8 mouse cellular contexts compared by ENCODE assay signal in the genomic region with DNA sequence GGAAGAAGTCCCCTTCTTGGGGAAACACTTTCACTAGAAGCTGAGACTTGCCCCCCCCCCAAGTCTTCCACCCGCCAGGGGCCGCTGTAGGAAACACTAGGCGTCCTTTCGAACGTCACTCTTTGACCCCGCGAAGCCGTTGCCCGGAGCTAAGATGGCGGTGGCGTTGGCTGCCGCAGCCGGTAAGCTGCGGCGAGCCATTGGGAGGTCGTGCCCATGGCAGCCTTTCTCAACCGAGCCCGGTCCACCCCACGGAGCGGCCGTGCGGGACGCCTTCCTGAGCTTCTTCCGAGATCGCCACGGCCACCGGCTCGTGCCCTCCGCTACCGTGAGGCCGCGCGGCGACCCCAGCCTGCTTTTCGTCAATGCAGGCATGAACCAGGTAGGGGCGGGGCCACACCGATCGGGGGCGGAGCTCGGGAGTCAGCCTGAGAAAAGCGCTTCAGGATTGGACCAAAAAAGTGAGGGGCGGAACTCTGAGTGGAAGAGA. TPM values are rescaled to one million over a fixed set of nuclear protein-coding genes. Genes with fewer than 3 reads are reported as not detected.
A peak's percentile ranks its signal among the peaks of the same experiment; 100 is the strongest.
DNase-seq lines count a peak whose midpoint lies in the region; ATAC-seq and TF ChIP-seq lines count a peak whose summit lies in the region.

Gene Aars2, plus strand, starts transcription at position 142 of the 490 bp plus-strand sequence.

- no peaks in the 10 kb centered on the region for H3K27me3 ChIP-seq in CH12.LX (replicated peaks)
- H3K27me3 ChIP-seq in forebrain, embryonic 11.5 days (ENCODE audit: control insufficient read depth, insufficient read depth, low read length), result no peaks in the 10 kb centered on the region
- no peaks in the 10 kb centered on the region for H3K27me3 ChIP-seq in heart, postnatal 0 days (ENCODE audit: control insufficient read depth, insufficient read depth, low read length)
- H3K27me3 ChIP-seq in liver, embryonic 16.5 days (ENCODE audit: control insufficient read depth, insufficient read depth, low read depth, low read length), result no peaks in the 10 kb centered on the region
- no peaks in the 10 kb centered on the region for H3K27me3 ChIP-seq in neural tube, embryonic 13.5 days
- no peaks in the 10 kb centered on the region for H3K27me3 ChIP-seq in testis, adult 2 months (ENCODE audit: control insufficient read depth, insufficient read depth, low read length)

- DNase-seq in CH12.LX (ENCODE audit: extremely low read depth), result peak; percentile 93
- peak; percentile 93 for DNase-seq in c-Kit-positive CD71-positive TER-119-negative erythroid progenitor cells, embryonic 14.5 days (ENCODE audit: low read depth)
- DNase-seq in forebrain, embryonic 11.5 days (ENCODE audit: low spot score), result peak; percentile 97
- peak; percentile 87 for DNase-seq in heart, postnatal 0 days (ENCODE audit: low spot score)
- DNase-seq in kidney, postnatal 4 days, result peak; percentile 98 to 99

- TF ChIP-seq CTCF in CH12.LX (conservative IDR thresholded peaks at IDR 0.05 in 1 of 2, IDR thresholded peaks at IDR 0.05 in 1 of 2; ENCODE audit: low read depth in 2 of 2, low read length in 2 of 2), result peak in 1 of 2 experiments; percentile 86; a peak in 2 of 4 replicates
- peak; percentile 81 for TF ChIP-seq CTCF in heart, postnatal 0 days (IDR thresholded peaks at IDR 0.05; ENCODE audit: low read depth)
- TF ChIP-seq CTCF in testis, adult 2 months (IDR thresholded peaks at IDR 0.05; ENCODE audit: control insufficient read depth, insufficient read depth, insufficient replicate concordance, low read depth, low read length), result peak; percentile 76

- in situ Hi-C loops in CH12.LX (cut with MboI; ENCODE audit: low pct_ligation_motif_present, low pct_unique_long_range_greater_than_20kb, low sequenced_read_pairs), result no loop called here

- peak within 1 kb of the TSS; percentile 57 to 79 (median 73) for H3K4me3 ChIP-seq in CH12.LX (replicated peaks in 1 of 3; ENCODE audit: low read depth in 2 of 3, low read length in 2 of 3, poor library complexity in 1 of 3)
- peak within 1 kb of the TSS; percentile 76 for H3K4me3 ChIP-seq in forebrain, embryonic 11.5 days (ENCODE audit: low read depth, low read length)
- peak within 1 kb of the TSS; percentile 95 for H3K4me3 ChIP-seq in heart, postnatal 0 days (ENCODE audit: low read depth, low read length)
- peak within 1 kb of the TSS; percentile 71 for H3K4me3 ChIP-seq in liver, embryonic 16.5 days (ENCODE audit: low read depth, low read length)
- peak within 1 kb of the TSS; percentile 67 for H3K4me3 ChIP-seq in neural tube, embryonic 13.5 days
- peak within 1 kb of the TSS; percentile 98 for H3K4me3 ChIP-seq in testis, adult 2 months (ENCODE audit: control insufficient read depth, low read depth, low read length)

- TF ChIP-seq EP300 in CH12.LX (IDR thresholded peaks at IDR 0.05; ENCODE audit: low read length), result no peak
- peak; percentile 47; the same call in 1 of the 2 replicates for TF ChIP-seq EP300 in heart, postnatal 0 days (IDR thresholded peaks at IDR 0.05; ENCODE audit: low read depth)

- H3K79me2 ChIP-seq in CH12.LX (replicated peaks; ENCODE audit: control insufficient read depth, extremely low read depth, insufficient read depth, poor library complexity, severe bottlenecking), result no peaks in the 10 kb centered on the region

- peak; percentile 92 for TF ChIP-seq POLR2A in CH12.LX (IDR thresholded peaks at IDR 0.05; ENCODE audit: low read depth, low read length)
- peak; percentile 83 for TF ChIP-seq POLR2A in testis, adult 2 months (IDR thresholded peaks at IDR 0.05; ENCODE audit: control insufficient read depth, low read depth, low read length)

- ATAC-seq in forebrain, embryonic 11.5 days (replicated peaks; ENCODE audit: low FRiP score), result peak; percentile 96
- peak; percentile 90 for ATAC-seq in heart, postnatal 0 days (ENCODE audit: insufficient read depth, low read depth)
- ATAC-seq in liver, embryonic 16.5 days (ENCODE audit: low read depth), result peak; percentile 90
- peak; percentile 92 for ATAC-seq in neural tube, embryonic 13.5 days (ENCODE audit: low read depth)

- TF ChIP-seq RAD21 in CH12.LX (IDR thresholded peaks at IDR 0.05; ENCODE audit: low read depth, low read length), result no peak

- no peaks in the 10 kb centered on the region for H3K9me3 ChIP-seq in CH12.LX (replicated peaks; ENCODE audit: low read length)
- H3K9me3 ChIP-seq in forebrain, embryonic 11.5 days (ENCODE audit: control insufficient read depth, low read length), result no peaks in the 10 kb centered on the region
- no peaks in the 10 kb centered on the region for H3K9me3 ChIP-seq in heart, postnatal 0 days (replicated peaks; ENCODE audit: control insufficient read depth, low read length)
- H3K9me3 ChIP-seq in liver, embryonic 16.5 days (replicated peaks; ENCODE audit: control insufficient read depth, low read length), result no peaks in the 10 kb centered on the region
- no peaks in the 10 kb centered on the region for H3K9me3 ChIP-seq in neural tube, embryonic 13.5 days

- peak within 1 kb of the TSS; percentile 44; the same call in 1 of the 2 replicates for H3K9ac ChIP-seq in CH12.LX (ENCODE audit: insufficient read depth, low read depth)
- H3K9ac ChIP-seq in forebrain, embryonic 11.5 days (ENCODE audit: low read length), result peak within 1 kb of the TSS; percentile 75
- H3K9ac ChIP-seq in heart, postnatal 0 days (replicated peaks; ENCODE audit: low read depth, low read length), result peak within 1 kb of the TSS; percentile 65
- H3K9ac ChIP-seq in liver, embryonic 16.5 days (ENCODE audit: low read depth, low read length), result peak within 1 kb of the TSS; percentile 69
- H3K9ac ChIP-seq in neural tube, embryonic 13.5 days, result peak within 1 kb of the TSS; percentile 80

- dilution Hi-C loops in CH12.LX (cut with MboI; ENCODE audit: extremely low pct_ligation_motif_present, extremely low pct_unique_long_range_greater_than_20kb, low sequenced_read_pairs), result no loop called here

- under 1% methylated on average over 42 of the region's 42 CpGs for WGBS in forebrain, embryonic 11.5 days
- WGBS in heart, postnatal 0 days, result under 1% methylated on average over 42 of the region's 42 CpGs
- WGBS in liver, embryonic 16.5 days (ENCODE audit: insufficient replicate concordance), result 0% methylated on average over 42 of the region's 42 CpGs
- under 1% methylated on average over 42 of the region's 42 CpGs for WGBS in neural tube, embryonic 13.5 days

- H3K4me1 ChIP-seq in CH12.LX (ENCODE audit: control insufficient read depth in 1 of 2, insufficient read depth in 2 of 2), result peaks cover 10 to 48% of the 10 kb centered on the region in 2 experiments
- H3K4me1 ChIP-seq in forebrain, embryonic 11.5 days (replicated peaks; ENCODE audit: control insufficient read depth, insufficient read depth, low read length), result no peaks in the 10 kb centered on the region; the same call in 1 of the 2 replicates
- peaks cover 8% of the 10 kb centered on the region for H3K4me1 ChIP-seq in heart, postnatal 0 days (ENCODE audit: control insufficient read depth, insufficient read depth)
- H3K4me1 ChIP-seq in liver, embryonic 16.5 days (ENCODE audit: control insufficient read depth, low read depth, low read length), result peaks cover 5% of the 10 kb centered on the region
- peaks cover 14% of the 10 kb centered on the region for H3K4me1 ChIP-seq in neural tube, embryonic 13.5 days (replicated peaks)
- H3K4me1 ChIP-seq in testis, adult 2 months (ENCODE audit: control insufficient read depth, insufficient read depth, low read length), result peaks cover 9% of the 10 kb centered on the region

- peak within 1 kb of the TSS; percentile 72 for H3K4me2 ChIP-seq in CH12.LX (ENCODE audit: insufficient read depth, low read depth, poor library complexity, severe bottlenecking)
- peak within 1 kb of the TSS; percentile 41; the same call in 1 of the 2 replicates for H3K4me2 ChIP-seq in forebrain, embryonic 11.5 days (ENCODE audit: low read depth, low read length, severe bottlenecking)
- H3K4me2 ChIP-seq in heart, postnatal 0 days (ENCODE audit: low read depth, low read length), result peak within 1 kb of the TSS; percentile 57
- peak within 1 kb of the TSS; percentile 42 for H3K4me2 ChIP-seq in liver, embryonic 16.5 days (ENCODE audit: low read depth, low read length)
- peak within 1 kb of the TSS; percentile 45 for H3K4me2 ChIP-seq in neural tube, embryonic 13.5 days

- peaks cover 24 to 37% of the 10 kb centered on the region in 2 experiments for H3K36me3 ChIP-seq in CH12.LX (replicated peaks in 1 of 2; ENCODE audit: control insufficient read depth in 1 of 2, insufficient read depth in 1 of 2, low read length in 1 of 2)
- peaks cover 3% of the 10 kb centered on the region; the same call in 1 of the 2 replicates for H3K36me3 ChIP-seq in forebrain, embryonic 11.5 days (ENCODE audit: control insufficient read depth, insufficient read depth, low read length)
- H3K36me3 ChIP-seq in heart, postnatal 0 days (replicated peaks; ENCODE audit: control insufficient read depth, insufficient read depth, low read length), result peaks cover 37% of the 10 kb centered on the region
- H3K36me3 ChIP-seq in liver, embryonic 16.5 days (ENCODE audit: control insufficient read depth, insufficient read depth), result no peaks in the 10 kb centered on the region; the same call in 1 of the 2 replicates
- peaks cover 25% of the 10 kb centered on the region for H3K36me3 ChIP-seq in neural tube, embryonic 13.5 days
- H3K36me3 ChIP-seq in testis, adult 2 months (ENCODE audit: control insufficient read depth, insufficient read depth, low read length), result no peaks in the 10 kb centered on the region

- peak within 1 kb of the TSS; percentile 56 for H3K27ac ChIP-seq in CH12.LX (ENCODE audit: insufficient read depth, low read depth)
- H3K27ac ChIP-seq in forebrain, embryonic 11.5 days (ENCODE audit: low read depth, low read length), result no peak within 1 kb of the TSS
- peak within 1 kb of the TSS; percentile 92 for H3K27ac ChIP-seq in heart, postnatal 0 days (ENCODE audit: low read depth)
- 0 out of 2 replicates have a peak within 1 kb of the TSS, but pooled peaks have one; percentile 13 for H3K27ac ChIP-seq in liver, embryonic 16.5 days (ENCODE audit: low read length)
- H3K27ac ChIP-seq in neural tube, embryonic 13.5 days (replicated peaks), result peak within 1 kb of the TSS; percentile 91
- H3K27ac ChIP-seq in testis, adult 2 months (ENCODE audit: control insufficient read depth, insufficient read depth, low read depth, low read length), result peak within 1 kb of the TSS; percentile 89

TF ChIP-seq in CH12.LX, 34 proteins besides CTCF, POLR2A, EP300 and RAD21 (continues in another document):
- TF ChIP-seq GABPA (IDR thresholded peaks at IDR 0.05; ENCODE audit: insufficient replicate concordance, low read depth, low read length), result peak; percentile 97

RNA-seq across cellular contexts. Expression of gene Aars2, which starts in this region (rescaled TPM):
- total RNA-seq in CH12.LX (2012; rRNA removed), result 20.2 and 23.1 TPM in 2 replicates
- total RNA-seq in CH12.LX (2014; rRNA removed), result 10.4 and 12.4 TPM in 2 replicates
- 17.5 and 17.6 TPM in 2 replicates for polyA plus RNA-seq in CH12.LX (2012; ENCODE audit: insufficient read length, low read depth)
- 24.6 and 25.2 TPM in 2 replicates for polyA plus RNA-seq in forebrain, embryonic 11.5 days (2014; fragmentation: Nextera tagmentation; extraction: Ambion mirVana)
- 25.6 and 33.7 TPM in 2 replicates for total RNA-seq in heart, postnatal 0 days (2014; rRNA removed; ENCODE audit: low replicate concordance)
- 13.9 and 15.0 TPM in 2 replicates for polyA plus RNA-seq in heart, postnatal 0 days (2015; fragmentation: Nextera tagmentation; extraction: Ambion mirVana)
- polyA plus RNA-seq in liver, embryonic 16.5 days (2015; fragmentation: Nextera tagmentation; extraction: Ambion mirVana), result 5.3 and 5.6 TPM in 2 replicates
- polyA plus RNA-seq in neural tube, embryonic 13.5 days (2015; fragmentation: Nextera tagmentation; extraction: Ambion mirVana), result 17.1 and 18.2 TPM in 2 replicates
- polyA plus RNA-seq in testis, adult 2 months (2012; rRNA removed), result 19.3 and 23.4 TPM in 2 replicates
